Mouse (Mus musculus) stomach, postnatal 0 days (tissue): Measurements from ENCODE around the gene Rad9b.

Source experiments
- CTCF ChIP-seq: IDR thresholded peaks from 2 replicates; pipeline ENCODE4 v1.5.1; 2016; ENCODE audit warnings: antibody characterized with exemption, low read depth, mild to moderate bottlenecking, moderate library complexity
- EP300 ChIP-seq: optimal IDR thresholded peaks from 2 replicates; pipeline ENCODE3; 2016; ENCODE audit warnings: antibody characterized with exemption

DNA sequence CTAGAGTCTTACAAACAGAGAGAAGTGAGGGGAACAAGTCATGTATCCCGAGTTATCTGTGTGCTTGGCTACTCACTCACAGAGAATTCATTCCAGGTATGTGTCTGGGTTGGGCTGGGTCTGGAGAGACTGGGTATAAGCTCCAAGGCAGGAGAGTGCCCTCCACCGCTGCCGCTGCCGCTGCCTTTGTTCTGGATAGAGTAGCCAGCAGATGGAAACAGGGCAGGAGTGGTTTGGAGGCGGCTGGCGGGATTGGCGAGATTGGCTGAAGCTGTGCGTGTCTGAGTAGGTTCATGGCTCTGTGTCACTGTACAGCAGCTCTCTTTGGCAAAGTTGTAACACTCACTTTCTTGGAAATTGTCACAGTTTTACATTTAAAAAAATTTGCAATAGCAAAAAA, 30.5 kb downstream of the Rad9b start:
- TF ChIP-seq EP300 (no peak), CTCF (no peak)
